In genomic region chr2:26484169-26484568, GRCm38 (mm10) we compare ENCODE assay signal across 9 mouse cellular contexts. TPM values are rescaled to one million over a fixed set of nuclear protein-coding genes. Genes with fewer than 3 reads are reported as not detected.
DNase-seq lines count a peak whose midpoint lies in the region; ATAC-seq and TF ChIP-seq lines count a peak whose summit lies in the region.
"Had no signal": no experiment of that assay in that cellular context is flagged by ENCODE, and none has a peak within 500 bp of the region (broad histone marks: within the 10 kb centered on the region; RNA-seq: fewer than 3 reads in every experiment).

No protein-coding gene starts in this region.

- peaks cover 51% of the 10 kb centered on the region for H3K36me3 ChIP-seq in heart, embryonic 14.5 days (ENCODE audit: control insufficient read depth, insufficient read depth, low read length)
- peaks cover 27% of the 10 kb centered on the region for H3K36me3 ChIP-seq in lung, postnatal 0 days (ENCODE audit: insufficient read depth, low read length)
- H3K36me3 ChIP-seq in hindbrain, embryonic 14.5 days (replicated peaks; ENCODE audit: control insufficient read depth, insufficient read depth), result peaks cover 23% of the 10 kb centered on the region
- H3K36me3 ChIP-seq in neural tube, embryonic 15.5 days, result peaks cover 4% of the 10 kb centered on the region; the same call in 1 of the 2 replicates

- WGBS in heart, embryonic 14.5 days, result 84% methylated on average over 10 of the region's 10 CpGs
- WGBS in lung, postnatal 0 days, result 80% methylated on average over 10 of the region's 10 CpGs
- 68% methylated on average over 10 of the region's 10 CpGs for WGBS in hindbrain, embryonic 14.5 days
- 58% methylated on average over 10 of the region's 10 CpGs for WGBS in neural tube, embryonic 15.5 days

- no peak for TF ChIP-seq EP300 in lung, postnatal 0 days (IDR thresholded peaks at IDR 0.05)

- TF ChIP-seq CTCF in lung, postnatal 0 days (IDR thresholded peaks at IDR 0.05), result no peak

- ATAC-seq in heart, embryonic 14.5 days (ENCODE audit: insufficient number of reproducible peaks, insufficient read depth, low FRiP score, low read depth), result no peak
- ATAC-seq in lung, postnatal 0 days, result no peak
- no peak for ATAC-seq in hindbrain, embryonic 14.5 days (ENCODE audit: low FRiP score)
- no peak for ATAC-seq in neural tube, embryonic 15.5 days (ENCODE audit: low FRiP score)
- ATAC-seq: Patski had no signal

- H3K4me1 ChIP-seq in heart, embryonic 14.5 days (ENCODE audit: control insufficient read depth in 2 of 2, insufficient read depth in 2 of 2, low read length in 2 of 2), result peaks cover 35 to 44% of the 10 kb centered on the region in 2 experiments
- H3K4me1 ChIP-seq in lung, postnatal 0 days (ENCODE audit: insufficient read depth, low read depth, low read length), result peaks cover 46% of the 10 kb centered on the region
- peaks cover 78% of the 10 kb centered on the region for H3K4me1 ChIP-seq in hindbrain, embryonic 14.5 days (replicated peaks; ENCODE audit: control insufficient read depth, insufficient read depth, low read length)
- H3K4me1 ChIP-seq in neural tube, embryonic 15.5 days, result peaks cover 85% of the 10 kb centered on the region

- H3K9me3 ChIP-seq in heart, embryonic 14.5 days (ENCODE audit: control insufficient read depth, low read length), result no peaks in the 10 kb centered on the region
- no peaks in the 10 kb centered on the region for H3K9me3 ChIP-seq in lung, postnatal 0 days (ENCODE audit: low read length)
- H3K9me3 ChIP-seq in hindbrain, embryonic 14.5 days (ENCODE audit: control insufficient read depth, low read length), result no peaks in the 10 kb centered on the region
- H3K9me3 ChIP-seq in neural tube, embryonic 15.5 days (replicated peaks), result no peaks in the 10 kb centered on the region

- peak overlapping the region; percentile 3; the same call in 1 of the 2 replicates for H3K9ac ChIP-seq in heart, embryonic 14.5 days (ENCODE audit: low read length)
- no peak overlapping the region for H3K9ac ChIP-seq in lung, postnatal 0 days (replicated peaks; ENCODE audit: low read depth)
- H3K9ac ChIP-seq in hindbrain, embryonic 14.5 days, result no peak overlapping the region
- H3K9ac ChIP-seq in neural tube, embryonic 15.5 days (replicated peaks), result no peak overlapping the region

- no peaks in the 10 kb centered on the region for H3K27me3 ChIP-seq in heart, embryonic 14.5 days (ENCODE audit: control insufficient read depth, insufficient read depth, low read length)
- no peaks in the 10 kb centered on the region for H3K27me3 ChIP-seq in lung, postnatal 0 days (replicated peaks; ENCODE audit: insufficient read depth, low read length)
- H3K27me3 ChIP-seq in hindbrain, embryonic 14.5 days (ENCODE audit: control insufficient read depth, insufficient read depth, low read length), result no peaks in the 10 kb centered on the region
- H3K27me3 ChIP-seq in neural tube, embryonic 15.5 days (replicated peaks), result no peaks in the 10 kb centered on the region
- H3K27me3 ChIP-seq: Patski had no signal

- H3K4me2 ChIP-seq in heart, embryonic 14.5 days (ENCODE audit: low read length), result no peak overlapping the region
- no peak overlapping the region for H3K4me2 ChIP-seq in lung, postnatal 0 days (replicated peaks; ENCODE audit: low read depth, low read length)
- 0 out of 2 replicates have a peak overlapping the region, but pooled peaks have one; percentile 4 for H3K4me2 ChIP-seq in hindbrain, embryonic 14.5 days (replicated peaks)
- no peak overlapping the region for H3K4me2 ChIP-seq in neural tube, embryonic 15.5 days

- peak overlapping the region in 1 of 2 experiments; percentile 46; a peak in 2 of 4 replicates for H3K27ac ChIP-seq in heart, embryonic 14.5 days (replicated peaks in 1 of 2; ENCODE audit: control insufficient read depth in 1 of 2, insufficient read depth in 1 of 2, low read depth in 2 of 2, low read length in 2 of 2)
- H3K27ac ChIP-seq in lung, postnatal 0 days (ENCODE audit: low read length), result 0 out of 2 replicates have a peak overlapping the region, but pooled peaks have one; percentile 43
- H3K27ac ChIP-seq in hindbrain, embryonic 14.5 days, result 0 out of 2 replicates have a peak overlapping the region, but pooled peaks have one; percentile 32
- H3K27ac ChIP-seq in neural tube, embryonic 15.5 days (replicated peaks), result peak overlapping the region; percentile 30

- DNase-seq in heart, adult 18-20 months, result no peak
- DNase-seq in lung, postnatal 0 days (ENCODE audit: low spot score), result no peak
- no peak for DNase-seq in lung, postnatal 25 days (ENCODE audit: low spot score)
- no peak for DNase-seq in hindbrain, embryonic 14.5 days (ENCODE audit: low spot score)
- DNase-seq in cerebellum, postnatal 25 days, result no peak
- DNase-seq in thymus, adult 18-20 months, result no peak

- no peak overlapping the region for H3K4me3 ChIP-seq in heart, embryonic 14.5 days (ENCODE audit: control insufficient read depth in 1 of 2, insufficient read depth in 1 of 2, low read depth in 1 of 2, low read length in 2 of 2)
- H3K4me3 ChIP-seq in lung, postnatal 0 days (ENCODE audit: low read depth, low read length), result no peak overlapping the region
- H3K4me3 ChIP-seq in hindbrain, embryonic 14.5 days (replicated peaks; ENCODE audit: low read length), result no peak overlapping the region
- no peak overlapping the region for H3K4me3 ChIP-seq in neural tube, embryonic 15.5 days (replicated peaks)

RNA-seq across cellular contexts. Expression of gene Notch1, which starts 32.3 kb away (rescaled TPM):
- 21.2 and 21.6 TPM in 2 replicates for polyA plus RNA-seq in heart, embryonic 14.5 days (2014; fragmentation: Nextera tagmentation; extraction: Ambion mirVana)
- total RNA-seq in heart, adult 18-20 months (2021), result 10 to 100 TPM; 29.8 to 30.5 TPM
- polyA plus RNA-seq in lung, postnatal 0 days (2015; fragmentation: Nextera tagmentation; extraction: Ambion mirVana), result 11.8 and 14.7 TPM in 2 replicates
- polyA plus RNA-seq in hindbrain, embryonic 14.5 days (2014; fragmentation: Nextera tagmentation; extraction: Ambion mirVana), result 23.3 and 25.6 TPM in 2 replicates
- polyA plus RNA-seq in neural tube, embryonic 15.5 days (2015; fragmentation: Nextera tagmentation; extraction: Ambion mirVana), result 11.7 and 22.6 TPM in 2 replicates

RNA-seq across cellular contexts. Expression of gene Sec16a, which starts 39.2 kb away (rescaled TPM):
- 19.4 TPM in 2 replicates for polyA plus RNA-seq in heart, embryonic 14.5 days (2014; fragmentation: Nextera tagmentation; extraction: Ambion mirVana)
- total RNA-seq in heart, adult 18-20 months (2021), result 10 to 100 TPM; 38.9 to 39.2 TPM
- polyA plus RNA-seq in lung, postnatal 0 days (2015; fragmentation: Nextera tagmentation; extraction: Ambion mirVana), result 10.2 and 13.1 TPM in 2 replicates
- 29.1 and 30.0 TPM in 2 replicates for polyA plus RNA-seq in hindbrain, embryonic 14.5 days (2014; fragmentation: Nextera tagmentation; extraction: Ambion mirVana)
- 16.7 and 17.2 TPM in 2 replicates for polyA plus RNA-seq in neural tube, embryonic 15.5 days (2015; fragmentation: Nextera tagmentation; extraction: Ambion mirVana)
